In the genomic region with DNA sequence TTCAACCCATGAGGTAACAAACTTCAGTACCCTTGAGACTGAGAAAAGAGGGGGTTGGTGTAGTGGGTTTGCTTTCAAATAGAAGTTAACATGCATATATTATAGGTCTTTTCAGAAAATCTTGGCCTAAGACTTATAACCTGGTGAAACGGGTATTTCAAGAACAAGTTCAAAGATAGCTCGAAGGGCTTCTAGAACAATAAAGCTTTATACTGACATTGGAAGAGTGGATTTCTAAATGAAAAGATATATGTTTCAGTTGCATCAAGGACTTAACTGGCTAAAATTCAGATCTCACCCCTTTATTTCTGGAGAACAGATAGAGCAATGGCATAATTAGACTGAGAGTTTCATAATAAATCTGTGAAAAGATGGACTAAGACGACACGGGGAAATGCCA, we compare ENCODE assay signal across 30 mouse cellular contexts.
"Had no signal": no experiment of that assay in that cellular context is flagged by ENCODE, and none has a peak within 500 bp of the region (broad histone marks: within the 10 kb centered on the region; RNA-seq: fewer than 3 reads in every experiment).

No protein-coding gene starts in this region.

- H3K9me3 ChIP-seq: limb, embryonic 10.5 days; limb, embryonic 12.5 days; limb, embryonic 13.5 days; limb, embryonic 15.5 days; liver, embryonic 12.5 days; liver, embryonic 13.5 days; liver, embryonic 15.5 days; lung, embryonic 15.5 days; megakaryocyte, embryonic 14.5 days; midbrain, embryonic 12.5 days; midbrain, embryonic 13.5 days; midbrain, embryonic 15.5 days had no signal

- H3K4me2 ChIP-seq: limb, embryonic 12.5 days; limb, embryonic 13.5 days; limb, embryonic 15.5 days; liver, embryonic 11.5 days; liver, embryonic 12.5 days; liver, embryonic 13.5 days; liver, embryonic 15.5 days; lung, embryonic 14.5 days; lung, embryonic 15.5 days; midbrain, embryonic 12.5 days; midbrain, embryonic 13.5 days; midbrain, embryonic 15.5 days had no signal

- ATAC-seq: liver, embryonic 12.5 days; liver, postnatal 0 days; lung, postnatal 0 days; midbrain, embryonic 13.5 days; midbrain, embryonic 15.5 days; midbrain, embryonic 16.5 days had no signal

- H3K36me3 ChIP-seq: limb, embryonic 10.5 days; limb, embryonic 12.5 days; limb, embryonic 13.5 days; limb, embryonic 15.5 days; liver, embryonic 12.5 days; liver, embryonic 13.5 days; liver, embryonic 15.5 days; lung, embryonic 15.5 days; midbrain, embryonic 12.5 days; midbrain, embryonic 13.5 days; midbrain, embryonic 15.5 days had no signal

- H3K27ac ChIP-seq: left cerebral cortex, adult 2 months; limb, embryonic 10.5 days; limb, embryonic 12.5 days; limb, embryonic 13.5 days; limb, embryonic 15.5 days; liver, embryonic 12.5 days; liver, embryonic 13.5 days; liver, embryonic 14.5 days; liver, embryonic 15.5 days; lung, embryonic 15.5 days; macrophage; midbrain, embryonic 12.5 days; midbrain, embryonic 13.5 days; midbrain, embryonic 15.5 days had no signal

- H3K4me3 ChIP-seq: left cerebral cortex, adult 2 months; limb, embryonic 10.5 days; limb, embryonic 12.5 days; limb, embryonic 13.5 days; limb, embryonic 15.5 days; liver, embryonic 12.5 days; liver, embryonic 13.5 days; liver, embryonic 15.5 days; lung, embryonic 15.5 days; megakaryocyte, embryonic 14.5 days; midbrain, embryonic 12.5 days; midbrain, embryonic 13.5 days; midbrain, embryonic 15.5 days; myocyte had no signal

- H3K27me3 ChIP-seq: limb, embryonic 12.5 days; limb, embryonic 13.5 days; limb, embryonic 15.5 days; liver, embryonic 12.5 days; liver, embryonic 13.5 days; liver, embryonic 15.5 days; lung, embryonic 15.5 days; megakaryocyte, embryonic 14.5 days; midbrain, embryonic 12.5 days; midbrain, embryonic 13.5 days; midbrain, embryonic 15.5 days had no signal

- DNase-seq: left cerebral cortex, postnatal 4 days; liver; liver, embryonic 13.5 days; liver, postnatal 0 days; lung, adult 18-20 months; lung, adult 2 months; lung, embryonic 14.5 days; lung, postnatal 10 days; lung, postnatal 14 days; lung, postnatal 36 days; lung, postnatal 4 days; midbrain, embryonic 14.5 days had no signal

- H3K9ac ChIP-seq: limb, embryonic 12.5 days; limb, embryonic 13.5 days; limb, embryonic 15.5 days; liver, embryonic 12.5 days; liver, embryonic 13.5 days; liver, embryonic 14.5 days; liver, embryonic 15.5 days; liver, postnatal 0 days; lung, embryonic 14.5 days; lung, embryonic 15.5 days; midbrain, embryonic 12.5 days; midbrain, embryonic 13.5 days; midbrain, embryonic 15.5 days had no signal
